Mouse (Mus musculus) CH12.LX (cell line): ENCODE measurements around the gene Spata1. TPM values are rescaled to one million over a fixed set of nuclear protein-coding genes. Genes with fewer than 3 reads are reported as not detected.

Source experiments
- DNase-seq: peaks from one replicate; pipeline ENCODE4 v3.0.0-alpha.2; 2013; ENCODE audit errors: extremely low read depth
- H3K27ac ChIP-seq: 2 replicates; pipeline ENCODE4 v1.5.1; 2012; ENCODE audit warnings: low read depth, mild to moderate bottlenecking, control low read depth, moderate library complexity; ENCODE audit not compliant: insufficient read depth
- H3K27me3 ChIP-seq: replicated peaks from 2 replicates; pipeline ENCODE3; 2012; ENCODE audit warnings: inconsistent platforms
- H3K36me3 ChIP-seq, 2 experiments: replicated peaks in 1 of 2; 2 replicates each; pipeline versions ENCODE3 to v1.6.1; 2012; ENCODE audit warnings: inconsistent platforms in 1 of 2, low read length in 1 of 2, mild to moderate bottlenecking in 1 of 2, mixed read lengths in 1 of 2, moderate library complexity in 1 of 2; ENCODE audit not compliant: control insufficient read depth in 1 of 2, insufficient read depth in 1 of 2
- H3K4me1 ChIP-seq, 2 experiments: 2 replicates each; pipeline ENCODE4 v1.6.1; 2012; ENCODE audit warnings: inconsistent platforms in 1 of 2, moderate library complexity in 1 of 2; ENCODE audit not compliant: insufficient read depth in 2 of 2, control insufficient read depth in 1 of 2
- H3K4me2 ChIP-seq: 2 replicates; pipeline ENCODE4 v1.6.1; 2012; ENCODE audit warnings: low read depth, mild to moderate bottlenecking, control low read depth; ENCODE audit not compliant: poor library complexity, insufficient read depth, severe bottlenecking
- H3K4me3 ChIP-seq, 3 experiments: fragments of 150-350 bp in 1 of 3; sonication (generic) in 1 of 3; replicated peaks in 1 of 3; 2 replicates each; pipeline versions ENCODE3 to v1.5.1; 2011 to 2012; ENCODE audit warnings: low read depth in 2 of 3, low read length in 2 of 3, mild to moderate bottlenecking in 2 of 3, moderate library complexity in 2 of 3, control low read depth in 1 of 3, improper control_type of control experiment in 1 of 3, inconsistent platforms in 1 of 3, mixed read lengths in 1 of 3; ENCODE audit not compliant: poor library complexity in 1 of 3
- H3K79me2 ChIP-seq: replicated peaks from 2 replicates; pipeline ENCODE4 v1.6.1; 2012; ENCODE audit warnings: mild to moderate bottlenecking, moderate library complexity; ENCODE audit not compliant: control insufficient read depth, poor library complexity, insufficient read depth, severe bottlenecking; ENCODE audit errors: extremely low read depth
- H3K9ac ChIP-seq: 2 replicates; pipeline ENCODE4 v1.6.1; 2012; ENCODE audit warnings: low read depth, mild to moderate bottlenecking, control low read depth, moderate library complexity; ENCODE audit not compliant: insufficient read depth
- H3K9me3 ChIP-seq: replicated peaks from 2 replicates; pipeline ENCODE3; 2012; ENCODE audit warnings: low read length, inconsistent platforms, mixed read lengths
- BHLHE40 ChIP-seq: IDR thresholded peaks from 2 replicates; pipeline ENCODE4 v1.6.1; 2011; ENCODE audit warnings: mild to moderate bottlenecking, low read depth, low read length, improper control_type of control experiment
- CHD1 ChIP-seq: IDR thresholded peaks from 2 replicates; pipeline ENCODE4 v1.6.1; 2012; ENCODE audit warnings: low read depth, low read length, improper control_type of control experiment, inconsistent platforms
- CHD2 ChIP-seq: IDR thresholded peaks from 2 replicates; pipeline ENCODE4 v1.6.1; 2011; ENCODE audit warnings: low read length, improper control_type of control experiment
- CTCF ChIP-seq, 2 experiments: IDR thresholded peaks in 1 of 2; conservative IDR thresholded peaks in 1 of 2; 2 replicates each; pipeline ENCODE4 v1.5.1; 2011 to 2012; ENCODE audit warnings: low read depth in 2 of 2, low read length in 2 of 2, improper control_type of control experiment in 1 of 2, inconsistent platforms in 1 of 2, mild to moderate bottlenecking in 1 of 2, moderate library complexity in 1 of 2
- E2F4 ChIP-seq: IDR thresholded peaks from 2 replicates; pipeline ENCODE4 v1.6.1; 2011; ENCODE audit warnings: low read depth, low read length, improper control_type of control experiment; ENCODE audit not compliant: insufficient replicate concordance
- ELF1 ChIP-seq: IDR thresholded peaks from 2 replicates; pipeline ENCODE4 v1.6.1; 2014; ENCODE audit warnings: low read depth, mild to moderate bottlenecking, inconsistent platforms, low read length, improper control_type of control experiment
- EP300 ChIP-seq: IDR thresholded peaks from 2 replicates; pipeline ENCODE4 v1.6.1; 2011; ENCODE audit warnings: low read length, improper control_type of control experiment
- ETS1 ChIP-seq: conservative IDR thresholded peaks from 2 replicates; pipeline ENCODE4 v1.6.1; 2012; ENCODE audit warnings: low read depth, mild to moderate bottlenecking, inconsistent platforms, low read length, improper control_type of control experiment, moderate library complexity
- HCFC1 ChIP-seq: IDR thresholded peaks from 2 replicates; pipeline ENCODE4 v1.6.1; 2012; ENCODE audit warnings: low read depth, mild to moderate bottlenecking, inconsistent platforms, low read length, improper control_type of control experiment
- IRF4 ChIP-seq: IDR thresholded peaks from 2 replicates; pipeline ENCODE4 v1.6.1; 2014; ENCODE audit warnings: low read depth, mild to moderate bottlenecking, inconsistent platforms, low read length, improper control_type of control experiment
- JUN ChIP-seq: IDR thresholded peaks from 2 replicates; pipeline ENCODE4 v1.6.1; 2011; ENCODE audit warnings: low read depth, mild to moderate bottlenecking, low read length, improper control_type of control experiment, moderate library complexity; ENCODE audit not compliant: insufficient read depth
- JUND ChIP-seq: conservative IDR thresholded peaks from 2 replicates; pipeline ENCODE4 v1.6.1; 2011; ENCODE audit warnings: low read depth, low read length, improper control_type of control experiment
- KAT2A ChIP-seq: IDR thresholded peaks from 2 replicates; pipeline ENCODE4 v1.6.1; 2012; ENCODE audit warnings: low read length, improper control_type of control experiment, inconsistent platforms; ENCODE audit not compliant: insufficient replicate concordance
- MAFK ChIP-seq: IDR thresholded peaks from 2 replicates; pipeline ENCODE4 v1.6.1; 2011; ENCODE audit warnings: low read length, improper control_type of control experiment; ENCODE audit not compliant: insufficient replicate concordance
- MAZ ChIP-seq: IDR thresholded peaks from 2 replicates; pipeline ENCODE4 v1.6.1; 2012; ENCODE audit warnings: low read depth, mild to moderate bottlenecking, inconsistent platforms, low read length, improper control_type of control experiment, moderate library complexity
- MEF2A ChIP-seq: IDR thresholded peaks from 2 replicates; pipeline ENCODE4 v1.6.1; 2014; ENCODE audit warnings: low read depth, mild to moderate bottlenecking, inconsistent platforms, low read length, improper control_type of control experiment, borderline replicate concordance
- MXI1 ChIP-seq: IDR thresholded peaks from 2 replicates; pipeline ENCODE4 v1.6.1; 2011; ENCODE audit warnings: mild to moderate bottlenecking, low read depth, low read length, improper control_type of control experiment
- MYC ChIP-seq: IDR thresholded peaks from 2 replicates; pipeline ENCODE4 v1.6.1; 2011; ENCODE audit warnings: low read depth, mild to moderate bottlenecking, improper control_type of control experiment, low read length
- NELFE ChIP-seq: IDR thresholded peaks from 2 replicates; pipeline ENCODE4 v1.6.1; 2011; ENCODE audit warnings: low read depth, low read length, improper control_type of control experiment
- NRF1 ChIP-seq: IDR thresholded peaks from 2 replicates; pipeline ENCODE4 v1.6.1; 2014; ENCODE audit warnings: low read depth, mild to moderate bottlenecking, inconsistent platforms, low read length, improper control_type of control experiment, moderate library complexity
- POLR2AphosphoS2 ChIP-seq: IDR thresholded peaks from 2 replicates; pipeline ENCODE4 v1.6.1; 2011; ENCODE audit warnings: low read depth, low read length, improper control_type of control experiment
- RAD21 ChIP-seq: IDR thresholded peaks from 2 replicates; pipeline ENCODE4 v1.6.1; 2011; ENCODE audit warnings: low read depth, mild to moderate bottlenecking, low read length, improper control_type of control experiment, moderate library complexity
- RCOR1 ChIP-seq: conservative IDR thresholded peaks from 2 replicates; pipeline ENCODE4 v1.6.1; 2012; ENCODE audit warnings: low read depth, mild to moderate bottlenecking, inconsistent platforms, low read length, improper control_type of control experiment
- SIN3A ChIP-seq: IDR thresholded peaks from 2 replicates; pipeline ENCODE4 v1.6.1; 2012; ENCODE audit warnings: low read length, improper control_type of control experiment, inconsistent platforms
- SMC3 ChIP-seq: IDR thresholded peaks from 2 replicates; pipeline ENCODE4 v1.6.1; 2011; ENCODE audit warnings: low read depth, low read length, improper control_type of control experiment
- TBP ChIP-seq: conservative IDR thresholded peaks from 2 replicates; pipeline ENCODE4 v1.6.1; 2011; ENCODE audit warnings: low read depth, low read length, improper control_type of control experiment
- TCF12 ChIP-seq: IDR thresholded peaks from 2 replicates; pipeline ENCODE4 v1.6.1; 2014; ENCODE audit warnings: low read depth, mild to moderate bottlenecking, inconsistent platforms, low read length, improper control_type of control experiment
- UBTF ChIP-seq: IDR thresholded peaks from 2 replicates; pipeline ENCODE4 v1.6.1; 2012; ENCODE audit warnings: low read depth, mild to moderate bottlenecking, inconsistent platforms, low read length, improper control_type of control experiment, moderate library complexity
- USF2 ChIP-seq: conservative IDR thresholded peaks from 2 replicates; pipeline ENCODE4 v1.6.1; 2011; ENCODE audit warnings: low read depth, low read length, improper control_type of control experiment
- ZKSCAN1 ChIP-seq: IDR thresholded peaks from 2 replicates; pipeline ENCODE4 v1.6.1; 2012; ENCODE audit warnings: low read depth, inconsistent platforms, low read length, improper control_type of control experiment, borderline replicate concordance
- ZMIZ1 ChIP-seq: IDR thresholded peaks from 2 replicates; pipeline ENCODE4 v1.6.1; 2012; ENCODE audit warnings: low read depth, mild to moderate bottlenecking, inconsistent platforms, low read length, improper control_type of control experiment
- ZNF384 ChIP-seq: IDR thresholded peaks from 2 replicates; pipeline ENCODE4 v1.6.1; 2012; ENCODE audit warnings: low read depth, low read length, improper control_type of control experiment, inconsistent platforms
- dilution Hi-C: fragments of 300-500 bp; cut with MboI; formaldehyde crosslinking; loops from 2 replicates; pipeline ENCODE4 v1.14.3; 2020; ENCODE audit warnings: low sequenced_read_pairs; ENCODE audit not compliant: extremely low pct_unique_long_range_greater_than_20kb, extremely low pct_ligation_motif_present
- in situ Hi-C: fragments of 300-500 bp; cut with MboI; formaldehyde crosslinking; loops from 3 replicates; pipeline ENCODE4 v1.14.3; 2019; ENCODE audit warnings: low sequenced_read_pairs, low pct_ligation_motif_present, low pct_unique_long_range_greater_than_20kb, mixed read lengths
- polyA plus RNA-seq: library from polyadenylated mRNA; unstranded; fragments of >175 nt; gene quantifications from 2 replicates; pipeline ENCODE4 v1.2.1, GENCODE M21; 2012; ENCODE audit warnings: low read depth; ENCODE audit not compliant: insufficient read length
- total RNA-seq, 2 experiments: library from RNA; depleted of rRNA; stranded (reverse); fragments of 300-350 nt in 1 of 2; fragments of >200 nt in 1 of 2; gene quantifications; 2 replicates each; pipeline ENCODE4 v1.2.3; 2012 to 2014

Spata1 gene
- total and polyA plus RNA-seq, 3 experiments, result 1.4 to 2.9 (median 2.0) TPM

DNA sequence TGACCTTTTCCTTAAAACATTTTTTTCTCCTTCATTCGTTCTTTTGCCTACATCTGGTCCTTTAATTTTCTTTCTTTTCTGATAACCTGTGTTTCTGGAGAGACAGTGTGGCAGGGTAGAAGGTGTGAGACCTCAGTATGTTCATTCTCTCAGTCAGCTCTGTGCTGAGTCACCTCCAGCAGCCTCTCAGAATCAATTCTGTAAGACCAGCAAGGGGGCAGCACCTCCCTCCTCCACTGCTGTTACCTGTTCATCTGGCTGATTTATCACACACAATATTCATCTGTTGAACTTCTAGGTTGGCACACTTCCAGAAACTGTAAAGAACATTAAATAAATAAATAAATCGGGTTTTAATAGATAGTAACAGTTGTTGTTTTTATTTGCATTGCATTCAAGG is 36.6 kb downstream of the Spata1 start:
- in situ Hi-C loops, result no loop called here

DNA sequence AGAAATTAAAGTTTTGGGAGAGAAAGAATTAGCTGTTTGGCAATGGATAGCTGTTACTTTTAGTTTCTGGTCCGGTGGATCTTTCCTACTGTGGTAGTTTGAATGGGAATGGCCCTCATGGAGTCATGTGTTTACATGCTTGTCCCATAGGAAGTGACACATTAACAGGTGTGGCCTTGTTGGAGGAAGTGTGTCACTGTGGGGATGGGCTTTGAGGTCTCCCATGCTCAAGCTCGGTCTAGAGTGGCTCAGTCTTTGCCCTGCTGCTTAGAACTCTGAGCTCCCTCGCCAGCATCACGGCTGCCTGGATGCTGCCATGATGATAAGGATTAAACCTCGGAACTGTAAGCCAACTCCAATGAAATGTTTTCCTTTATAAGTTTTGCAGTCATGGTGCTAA is 48.2 kb downstream of the Spata1 start:
- in situ Hi-C loops (no loop called here), dilution Hi-C loops (no loop called here)
- Histone ChIP-seq H3K4me2 (peak overlapping the region; percentile 91; the same call in 1 of the 2 replicates), H3K4me3 (peak overlapping the region; percentile 49 to 89 (median 64)), H3K27me3 (no peaks in the 10 kb centered on the region), H3K9ac (peak overlapping the region; percentile 2; the same call in 1 of the 2 replicates), H3K4me1 (peaks cover 9 to 21% of the 10 kb centered on the region in 2 experiments), H3K27ac (no peak overlapping the region), H3K79me2 (peaks cover 3% of the 10 kb centered on the region; the same call in 1 of the 2 replicates), H3K36me3 (peaks cover 9 to 30% of the 10 kb centered on the region in 2 experiments), H3K9me3 (no peaks in the 10 kb centered on the region)
- peak; percentile 90 for DNase-seq
- TF ChIP-seq CTCF (conservative IDR thresholded peaks at IDR 0.05 in 1 of 2, IDR thresholded peaks at IDR 0.05 in 1 of 2; ENCODE audit: low read depth in 2 of 2, low read length in 2 of 2), result no peak
- TF ChIP-seq TBP, result peak; percentile 74
- TF ChIP-seq BHLHE40, result no peak
- no peak for TF ChIP-seq NRF1
- TF ChIP-seq SIN3A, result peak; percentile 85
- TF ChIP-seq USF2, result no peak
- TF ChIP-seq IRF4, result no peak
- TF ChIP-seq MYC, result 0 out of 2 replicates have a peak, but pooled peaks have one; percentile 66
- peak; percentile 62 for TF ChIP-seq NELFE
- peak; percentile 89 for TF ChIP-seq MXI1
- no peak; the same call in 1 of the 2 replicates for TF ChIP-seq POLR2AphosphoS2
- TF ChIP-seq ZKSCAN1, result no peak
- no peak for TF ChIP-seq UBTF
- no peak for TF ChIP-seq MAZ
- no peak for TF ChIP-seq RAD21
- TF ChIP-seq ZMIZ1, result 0 out of 2 replicates have a peak, but pooled peaks have one; percentile 20
- no peak for TF ChIP-seq EP300
- TF ChIP-seq ELF1, result peak; percentile 50; the same call in 1 of the 2 replicates
- TF ChIP-seq CHD2, result no peak
- no peak for TF ChIP-seq JUND
- TF ChIP-seq JUN, result no peak
- TF ChIP-seq MEF2A, result no peak
- TF ChIP-seq ZNF384, result no peak
- TF ChIP-seq TCF12, result peak; percentile 19; the same call in 1 of the 2 replicates
- TF ChIP-seq SMC3, result no peak
- no peak for TF ChIP-seq ETS1
- 0 out of 2 replicates have a peak, but pooled peaks have one; percentile 35 for TF ChIP-seq KAT2A
- peak; percentile 78 for TF ChIP-seq HCFC1

More for the DNA sequence above, 36.6 kb downstream of the Spata1 start:
- TF ChIP-seq ELF1 (no peak), SMC3 (peak; percentile 39), E2F4 (no peak), RCOR1 (no peak), CTCF (conservative IDR thresholded peaks at IDR 0.05 in 1 of 2, IDR thresholded peaks at IDR 0.05 in 1 of 2; ENCODE audit: low read depth in 2 of 2, low read length in 2 of 2) (peak in 1 of 2 experiments; percentile 55; a peak in 2 of 4 replicates), MEF2A (no peak), RAD21 (peak; percentile 41), CHD1 (0 out of 2 replicates have a peak, but pooled peaks have one; percentile 29), NELFE (no peak), MAFK (peak; percentile 9; the same call in 1 of the 2 replicates)
- Histone ChIP-seq H3K4me1 (peaks cover 0 to 5% of the 10 kb centered on the region in 2 experiments; a peak in 2 of 4 replicates), H3K9ac (no peak overlapping the region), H3K36me3 (peaks cover 7 to 43% of the 10 kb centered on the region in 2 experiments), H3K4me3 (no peak overlapping the region), H3K79me2 (no peaks in the 10 kb centered on the region), H3K4me2 (no peak overlapping the region), H3K9me3 (no peaks in the 10 kb centered on the region), H3K27me3 (no peaks in the 10 kb centered on the region), H3K27ac (no peak overlapping the region)
- peak; percentile 38 for DNase-seq
- dilution Hi-C loops, result no loop called here
